ENCODE assay signal across 28 mouse cellular contexts in the genomic region with DNA sequence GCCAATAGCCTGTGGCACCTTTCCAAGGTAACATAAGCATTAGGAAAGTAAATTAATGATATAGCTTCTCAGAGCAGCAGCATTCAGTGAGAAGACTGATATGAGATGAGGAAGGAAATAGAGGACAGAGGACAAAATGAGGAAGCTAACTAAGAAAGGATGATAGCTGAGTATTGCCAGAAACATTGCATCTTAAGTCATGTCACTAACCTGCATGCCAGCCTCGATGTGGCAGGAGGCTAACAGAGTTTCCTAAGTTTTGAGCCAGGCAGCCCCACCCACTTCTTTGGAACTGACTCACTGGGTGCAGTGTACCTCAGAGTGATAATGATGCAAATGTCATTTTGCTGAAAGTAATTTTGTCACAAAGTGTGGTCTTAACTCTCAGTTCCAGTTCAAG. TPM values are rescaled to one million over a fixed set of nuclear protein-coding genes. Genes with fewer than 3 reads are reported as not detected.
"Had no signal": no experiment of that assay in that cellular context is flagged by ENCODE, and none has a peak within 500 bp of the region (broad histone marks: within the 10 kb centered on the region; RNA-seq: fewer than 3 reads in every experiment).

No protein-coding gene starts in this region.

- H3K27me3 ChIP-seq: kidney, embryonic 15.5 days; limb, embryonic 13.5 days; liver, embryonic 12.5 days; liver, embryonic 15.5 days; lung, embryonic 15.5 days; neural tube, embryonic 12.5 days; neural tube, embryonic 15.5 days had no signal

- H3K36me3 ChIP-seq: kidney, embryonic 15.5 days; limb, embryonic 13.5 days; liver, embryonic 12.5 days; liver, embryonic 15.5 days; lung, embryonic 15.5 days; neural tube, embryonic 12.5 days; neural tube, embryonic 15.5 days had no signal

- H3K9me3 ChIP-seq: kidney, embryonic 15.5 days; limb, embryonic 13.5 days; liver, embryonic 12.5 days; liver, embryonic 15.5 days; lung, embryonic 15.5 days; neural tube, embryonic 12.5 days; neural tube, embryonic 15.5 days had no signal

- H3K4me1 ChIP-seq: kidney, embryonic 15.5 days; limb, embryonic 13.5 days; liver, embryonic 12.5 days; liver, embryonic 15.5 days; lung, embryonic 15.5 days; neural tube, embryonic 12.5 days; neural tube, embryonic 15.5 days had no signal

- H3K4me3 ChIP-seq: kidney, embryonic 15.5 days; limb, embryonic 13.5 days; liver, embryonic 12.5 days; liver, embryonic 15.5 days; lung, embryonic 15.5 days; neural tube, embryonic 12.5 days; neural tube, embryonic 15.5 days had no signal

- ATAC-seq: liver, embryonic 12.5 days had no signal

- H3K9ac ChIP-seq: kidney, embryonic 15.5 days; limb, embryonic 13.5 days; liver, embryonic 12.5 days; liver, embryonic 15.5 days; lung, embryonic 15.5 days; neural tube, embryonic 12.5 days; neural tube, embryonic 15.5 days had no signal

- H3K27ac ChIP-seq: kidney, embryonic 15.5 days; limb, embryonic 13.5 days; liver, embryonic 12.5 days; liver, embryonic 15.5 days; lung, embryonic 15.5 days; macrophage; neural tube, embryonic 12.5 days; neural tube, embryonic 15.5 days had no signal

- DNase-seq: kidney, adult 11 months; kidney, adult 8-10 months; kidney, postnatal 10 days; kidney, postnatal 4 days; left cerebral cortex, postnatal 4 days; liver; lung, adult 18-20 months; lung, postnatal 14 days; midbrain, embryonic 14.5 days; retina, postnatal 1 day; thymus, adult 18-20 months; thymus, postnatal 36 days had no signal

RNA-seq across cellular contexts. Expression of a gene that starts 16.0 kb away (rescaled TPM):
- total RNA-seq: layer of hippocampus, adult 18-20 months; layer of hippocampus, postnatal 14 days; left cerebral cortex, adult 8-10 months; left cerebral cortex, postnatal 14 days; left cerebral cortex, postnatal 4 days; megakaryocyte-erythroid progenitor cell, adult 5-6 weeks had no signal
- polyA plus RNA-seq: kidney, embryonic 15.5 days; limb, embryonic 13.5 days; midbrain, embryonic 11.5 days; midbrain, embryonic 14.5 days; midbrain, postnatal 0 days; neural tube, embryonic 12.5 days; neural tube, embryonic 15.5 days; testis, adult 2 months had no signal
